Mouse (Mus musculus): ENCODE results near the gene Snx3.

- TF ChIP-seq CTCF (IDR thresholded peaks at IDR 0.05; ENCODE audit: extremely low read depth, insufficient read length, insufficient replicate concordance, low read depth, low read length) (no peak), POLR2A (IDR thresholded peaks at IDR 0.05; ENCODE audit: low read depth, low read length) (no peak)
These were observed 21.1 kb downstream of the Snx3 start for GRCm38 (mm10) chr10:42522912-42523311.
